Mouse (Mus musculus): Measurements from ENCODE around the gene Hoxd3.

Gene Hoxd3

DNA sequence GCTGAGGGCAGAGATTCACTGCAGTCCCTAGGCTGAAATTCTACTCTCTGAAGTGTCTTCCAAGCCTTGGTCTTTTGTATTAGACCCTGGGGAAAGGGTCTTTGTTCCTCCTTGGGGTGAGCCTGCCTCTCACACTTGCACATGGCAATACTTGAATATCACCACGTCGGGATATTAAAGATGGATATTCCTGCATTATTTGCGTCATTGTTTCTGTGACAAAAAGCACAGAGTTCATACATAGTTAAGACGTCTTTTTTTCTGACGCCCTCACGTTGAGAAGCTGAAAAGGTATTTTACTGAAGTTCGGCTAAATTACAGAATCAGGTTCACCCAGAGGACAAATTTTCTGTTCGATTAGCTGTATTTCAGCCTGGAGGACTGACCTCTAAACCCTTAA lies 18.6 kb downstream of the Hoxd3 start:
- no peak for DNase-seq (ENCODE audit: low spot score)

- DNase-seq (ENCODE audit: low spot score): no peak
These were observed 19.3 kb downstream of the Hoxd3 start for GRCm38 (mm10) chr2:74731055-74731454.

GRCm38 (mm10) chr2:74731799-74732512 lies 20.2 kb downstream of the Hoxd3 start:
- DNase-seq (ENCODE audit: low spot score): no peak

- no peak for DNase-seq (ENCODE audit: low spot score)
These were observed 21.0 kb downstream of the Hoxd3 start for GRCm38 (mm10) chr2:74732513-74733316.

GRCm38 (mm10) chr2:74733317-74733661 lies 21.6 kb downstream of the Hoxd3 start:
- DNase-seq (ENCODE audit: low spot score): no peak

DNA sequence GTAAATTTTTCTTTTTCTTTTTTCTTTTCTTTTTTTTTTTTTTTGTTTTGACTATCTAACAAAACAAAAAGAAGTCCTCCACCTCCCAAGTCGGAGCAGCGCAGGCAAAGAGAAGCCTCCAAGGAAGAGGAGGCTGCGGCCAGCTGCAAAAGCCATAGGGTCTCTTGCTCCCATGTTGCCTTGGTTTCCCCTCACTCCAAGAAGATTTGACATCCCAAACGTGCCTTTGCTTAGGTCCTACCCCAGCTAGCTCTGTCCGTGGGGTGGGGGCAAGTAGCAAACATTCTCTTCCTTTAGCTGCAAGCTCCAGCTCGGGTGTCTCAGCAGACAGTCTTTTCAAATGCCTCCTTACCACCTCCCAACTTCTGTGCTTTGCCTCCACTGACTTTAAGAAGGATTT lies 22.0 kb downstream of the Hoxd3 start:
- no peak for DNase-seq (ENCODE audit: low spot score)

GRCm38 (mm10) chr2:74734451-74734850 lies 22.7 kb downstream of the Hoxd3 start:
- DNase-seq (ENCODE audit: low spot score): no peak

DNA sequence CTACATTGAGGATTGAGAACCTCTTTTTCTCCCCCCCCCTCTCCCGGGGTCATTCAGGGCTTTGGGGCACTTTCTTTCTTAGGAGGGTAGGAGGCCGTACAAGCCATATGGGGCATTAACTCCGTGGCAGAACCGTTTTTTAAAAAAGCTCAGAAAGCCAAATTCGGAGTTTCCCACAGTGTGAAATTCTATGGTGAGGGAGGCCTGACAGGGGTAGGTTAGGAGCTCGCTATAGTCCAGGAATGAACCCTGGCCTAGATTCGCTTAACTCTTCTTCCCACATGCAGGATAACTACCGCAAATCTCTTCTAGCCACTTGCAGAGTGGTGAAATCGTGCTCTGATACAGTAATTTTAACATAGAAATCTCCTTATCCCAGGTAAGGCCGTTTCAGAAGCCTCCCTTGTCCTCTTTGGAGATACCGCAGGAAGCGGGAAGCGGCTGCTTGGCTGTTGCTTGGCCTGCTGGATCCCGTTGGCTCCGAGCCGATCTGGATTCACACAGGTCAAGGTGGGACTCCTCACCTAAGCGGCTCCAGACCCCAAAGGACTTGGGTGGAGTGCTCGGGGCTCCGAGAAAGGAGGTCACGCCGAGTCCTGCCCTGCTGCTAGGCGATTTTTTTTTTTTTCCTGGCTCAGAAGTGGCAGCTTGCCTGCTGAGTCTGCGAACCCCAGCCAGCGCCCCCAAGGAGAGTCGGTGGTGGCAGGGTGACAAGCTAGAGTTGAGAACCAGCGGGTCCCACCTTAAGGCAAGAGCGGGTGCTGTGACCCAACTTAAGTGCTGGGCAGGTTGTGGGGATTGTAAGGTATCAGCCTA lies 23.5 kb downstream of the Hoxd3 start:
- DNase-seq (ENCODE audit: low spot score): no peak

DNA sequence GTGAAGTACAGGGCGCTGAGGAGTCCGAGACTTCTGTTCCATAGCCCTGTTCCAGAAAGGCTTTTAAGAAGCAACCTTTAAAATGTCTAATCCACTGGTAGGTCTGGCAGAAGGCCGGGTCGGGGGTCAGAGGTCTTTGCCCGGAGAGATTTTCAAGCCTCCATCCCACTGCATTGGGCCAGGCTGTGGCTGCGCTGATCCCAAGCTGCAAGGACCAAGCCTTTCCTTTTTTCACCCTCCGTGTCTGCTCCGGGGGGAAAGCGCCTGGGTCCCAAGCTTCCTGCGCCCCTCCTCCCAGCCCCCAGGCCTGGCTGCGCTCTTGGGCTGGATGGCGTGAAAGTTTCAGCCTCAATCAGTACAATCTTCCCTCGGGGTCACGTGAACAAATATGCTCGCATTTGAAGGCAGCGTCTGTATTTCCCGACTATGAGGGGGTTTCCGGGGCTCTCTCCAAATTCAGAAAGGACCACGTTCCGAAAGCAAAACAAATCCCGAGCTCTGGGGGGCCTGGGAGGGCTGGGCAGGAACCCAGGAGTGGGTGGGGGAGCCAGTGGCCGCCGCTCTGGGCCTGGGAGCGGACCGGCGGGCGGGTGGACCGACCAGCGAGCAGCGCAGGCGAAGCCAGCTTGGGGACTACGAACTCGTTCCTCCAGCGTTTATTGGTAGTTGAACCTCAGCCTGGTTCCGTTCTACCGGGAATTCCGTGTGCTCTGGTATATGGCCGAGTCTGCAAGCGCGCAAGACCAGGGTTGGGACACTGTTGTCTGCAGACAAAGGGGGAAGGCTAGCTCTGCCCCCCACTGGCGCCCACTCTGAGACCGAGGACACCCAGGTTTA lies 24.3 kb downstream of the Hoxd3 start:
- no peak for DNase-seq (ENCODE audit: low spot score)

GRCm38 (mm10) chr2:74736688-74737577 lies 25.2 kb downstream of the Hoxd3 start:
- no peak for DNase-seq (ENCODE audit: low spot score)

- DNase-seq (ENCODE audit: low spot score): no peak
These were observed 25.9 kb downstream of the Hoxd3 start for GRCm38 (mm10) chr2:74737578-74738070.

- no peak for DNase-seq (ENCODE audit: low spot score)
These were observed 27.1 kb downstream of the Hoxd3 start for GRCm38 (mm10) chr2:74738623-74739475.

DNA sequence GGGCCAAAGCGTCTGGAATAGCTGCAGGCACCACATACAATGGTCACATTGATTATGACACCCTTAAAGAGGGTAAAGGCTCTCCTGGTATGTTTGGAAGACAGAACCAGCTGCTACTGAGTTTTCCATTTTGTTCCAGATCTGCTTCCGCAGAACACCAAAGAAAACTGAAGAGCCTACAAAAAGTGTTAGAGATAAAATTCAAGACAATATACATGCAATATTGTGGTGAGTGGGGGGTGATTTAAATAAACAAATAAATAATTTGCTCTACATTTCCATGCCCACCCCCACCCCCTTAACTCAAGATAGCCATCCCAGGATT lies 27.7 kb downstream of the Hoxd3 start:
- DNase-seq (ENCODE audit: low spot score): no peak

- DNase-seq (ENCODE audit: low spot score): no peak
These were observed 28.1 kb downstream of the Hoxd3 start for GRCm38 (mm10) chr2:74739869-74740268.

DNA sequence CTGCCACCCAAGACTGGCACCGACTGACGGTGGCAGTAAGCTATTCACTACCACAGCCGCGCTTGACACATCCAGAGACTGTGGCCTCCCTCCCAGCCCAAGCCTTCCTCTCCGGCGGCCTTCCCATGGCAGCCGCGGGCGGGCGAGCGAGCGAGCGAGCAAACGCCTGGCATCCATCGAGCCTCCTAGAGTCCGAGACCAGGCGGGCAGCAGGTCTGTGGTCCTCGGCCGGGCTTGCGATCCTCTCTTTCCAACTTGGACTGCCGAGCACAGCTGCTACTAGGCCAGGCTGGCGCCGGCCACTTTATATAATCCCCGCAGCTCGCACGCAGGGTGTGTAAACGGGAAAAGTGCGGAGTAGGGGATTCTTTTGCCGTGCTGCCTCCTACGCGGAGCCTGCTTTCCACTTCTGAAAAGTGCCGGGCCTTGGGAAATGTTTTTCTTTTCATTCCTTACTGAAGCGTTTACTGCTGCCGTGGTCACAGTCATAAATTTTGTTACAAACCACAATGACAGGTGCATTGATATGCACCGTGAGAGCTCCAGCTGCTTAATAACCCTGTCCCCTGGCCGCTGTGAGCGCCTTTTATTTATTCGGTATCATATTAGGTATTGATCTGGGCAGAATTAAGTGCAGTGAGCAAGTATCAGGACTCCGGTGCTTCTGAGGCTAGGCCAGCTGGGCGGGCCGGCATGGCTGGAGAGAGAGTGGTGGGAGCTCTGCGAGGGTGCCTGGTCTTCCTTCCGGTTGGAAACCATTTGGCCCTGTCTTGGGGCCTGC lies 28.8 kb downstream of the Hoxd3 start:
- DNase-seq (ENCODE audit: low spot score): no peak

DNA sequence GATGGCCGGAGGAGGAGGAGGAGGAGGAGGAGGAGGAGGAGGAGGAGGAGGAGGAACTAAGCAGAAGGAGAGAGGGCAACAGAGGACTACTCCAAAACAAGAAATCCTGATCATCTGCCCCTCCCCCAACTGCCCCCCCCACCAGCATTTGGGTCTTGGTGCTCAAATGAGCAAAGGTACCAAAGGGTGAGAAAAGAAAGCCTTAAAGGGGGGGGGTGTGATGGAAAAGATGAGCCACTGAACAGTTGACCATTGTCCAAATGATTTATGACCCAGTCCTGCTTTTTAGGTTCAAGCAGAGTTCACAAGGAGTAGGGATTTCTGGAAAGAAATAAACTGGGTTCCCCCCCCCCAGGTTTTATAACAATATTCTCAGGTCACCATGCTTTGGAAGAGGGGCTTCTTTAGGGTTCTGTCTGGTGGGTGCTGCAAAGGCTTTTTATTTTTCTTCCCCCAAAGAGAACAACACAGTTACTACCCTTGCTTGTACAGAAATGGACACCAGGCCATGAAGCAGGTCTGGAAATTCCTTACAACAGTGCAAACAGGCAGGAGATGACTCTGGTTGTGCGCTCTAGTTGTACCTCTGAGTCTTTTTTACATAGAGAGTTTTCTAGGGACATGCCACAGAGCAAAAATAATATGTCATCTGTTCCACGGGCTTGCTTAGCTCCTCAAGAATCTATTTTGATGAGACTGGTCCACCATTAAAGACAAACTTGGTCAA lies 29.7 kb downstream of the Hoxd3 start:
- DNase-seq (ENCODE audit: low spot score): no peak

DNA sequence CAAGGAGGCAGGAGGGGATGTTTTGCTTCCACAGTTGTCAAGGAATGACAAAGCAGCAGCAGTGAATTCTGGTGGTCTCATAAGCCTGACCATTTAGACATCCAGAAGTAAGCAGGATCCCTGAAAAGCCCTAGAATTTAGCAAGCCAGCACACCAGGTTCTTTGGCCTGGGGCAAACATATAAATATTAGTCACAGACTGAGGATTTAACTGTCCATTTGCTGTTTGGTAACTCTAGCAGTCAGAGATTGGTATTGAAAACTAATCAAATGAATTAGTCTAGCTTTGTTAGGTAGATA lies 30.2 kb downstream of the Hoxd3 start:
- no peak for DNase-seq (ENCODE audit: low spot score)

GRCm38 (mm10) chr2:74745540-74746297 lies 34.0 kb downstream of the Hoxd3 start:
- no peak for DNase-seq (ENCODE audit: low spot score)
